Mouse (Mus musculus) kidney, postnatal 10 days (tissue): ENCODE measurements around the gene Tex38.
A peak's percentile ranks its signal among the peaks of the same experiment; 100 is the strongest.

Experiments
- DNase-seq: peaks from one replicate; pipeline ENCODE4 v3.0.0; 2021; ENCODE audit warnings: mixed read lengths

Gene Tex38

DNA sequence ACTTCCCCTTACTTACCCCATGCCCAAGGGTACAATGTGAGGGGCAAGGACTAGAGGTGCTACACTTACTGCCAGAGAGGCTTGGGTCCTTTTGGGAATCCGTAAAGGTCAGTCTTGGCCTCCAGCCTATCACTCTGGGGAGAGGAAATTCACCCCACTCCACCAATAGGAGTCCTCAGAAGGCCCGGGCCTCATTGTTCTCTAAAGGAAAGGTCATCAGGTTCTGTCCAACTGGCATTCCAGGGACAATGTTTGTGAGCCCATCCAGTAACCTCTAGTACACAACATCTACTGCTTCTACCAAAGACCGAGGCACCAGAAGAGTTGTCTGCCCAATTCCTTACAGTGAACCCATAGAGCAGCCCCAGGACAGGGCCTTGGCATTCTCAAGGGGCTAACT, at the start of gene Tex38:
Tex38 (minus strand) TSS at position 101 of the 400 bp plus-strand sequence.
- no peak for DNase-seq

DNA sequence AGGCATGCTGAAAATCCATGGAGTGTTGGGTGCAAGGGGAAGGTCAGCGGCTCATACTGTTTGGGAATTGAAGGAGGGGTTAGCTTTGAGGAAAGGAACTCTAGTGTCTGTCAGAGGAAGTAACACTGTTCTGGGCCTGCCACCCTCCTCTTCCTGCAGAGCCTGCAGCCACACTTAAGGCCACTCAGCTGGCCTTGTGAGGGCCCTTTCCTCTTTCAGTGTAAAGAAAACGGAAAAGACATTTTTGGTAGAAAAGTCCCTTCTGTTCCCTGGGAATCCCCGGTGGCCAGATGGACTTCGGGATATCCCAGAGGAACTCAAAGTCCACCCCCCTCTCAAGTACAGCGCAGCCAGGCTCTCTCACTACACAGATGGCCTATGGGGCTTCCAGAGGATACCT, 49.7 kb upstream of the Tex38 start:
- DNase-seq, result peak; percentile 35

DNA sequence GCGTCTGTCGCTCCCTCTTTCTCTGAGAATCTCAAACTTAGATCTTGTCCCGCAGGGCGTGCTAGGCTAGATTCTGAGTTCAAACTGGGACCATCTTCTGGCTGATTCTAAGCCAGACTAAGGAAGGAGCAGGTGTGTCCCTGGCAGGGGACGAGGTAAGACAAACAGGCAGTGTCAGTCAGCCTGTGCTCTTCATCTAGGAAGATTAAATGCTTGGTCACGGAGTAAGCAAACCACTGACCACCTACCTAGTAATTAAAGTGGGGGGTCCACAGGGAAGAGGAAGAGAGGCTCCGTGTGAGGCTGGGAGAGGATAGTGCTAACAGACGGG, 47.7 kb upstream of the Tex38 start:
- no peak for DNase-seq

DNA sequence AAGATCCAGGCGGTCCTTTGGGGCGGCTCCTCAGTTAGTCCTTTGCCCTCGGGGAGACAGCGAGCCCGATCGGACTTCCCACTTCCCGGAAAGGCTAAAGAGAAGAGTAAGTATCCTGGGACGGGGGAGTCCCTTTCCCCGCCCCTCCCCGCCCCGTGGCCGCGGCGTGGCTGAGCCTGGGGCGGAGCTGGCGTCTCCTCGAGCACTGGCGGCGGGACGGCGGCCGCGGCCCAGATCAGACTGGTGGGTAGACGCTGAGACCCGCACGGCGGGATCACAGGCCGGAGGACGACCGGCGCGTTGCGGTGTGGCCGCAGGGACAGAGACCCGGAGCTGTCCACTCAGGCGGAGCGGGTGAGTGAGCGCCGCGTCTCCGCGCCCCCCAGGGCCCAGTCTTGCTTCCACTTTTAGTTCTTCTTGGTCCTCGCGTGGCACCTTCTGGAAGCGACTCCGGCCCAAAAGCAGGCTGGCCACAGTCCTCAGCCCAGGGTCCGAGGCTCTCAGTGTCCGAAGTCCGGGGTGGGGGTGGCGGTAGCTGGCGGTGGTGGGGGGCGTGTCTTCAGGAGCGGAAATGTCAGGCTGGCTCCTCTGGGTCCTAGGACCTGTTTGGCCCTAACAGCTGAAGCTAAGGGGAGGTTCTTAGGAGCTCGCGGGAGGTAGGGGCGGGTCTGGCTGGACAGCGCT, 47.2 kb upstream of the Tex38 start, which contains the start of gene Mob3c:
Mob3c (plus strand) TSS at position 205 of the 684 bp plus-strand sequence.
- DNase-seq, result peak; percentile 89

DNA sequence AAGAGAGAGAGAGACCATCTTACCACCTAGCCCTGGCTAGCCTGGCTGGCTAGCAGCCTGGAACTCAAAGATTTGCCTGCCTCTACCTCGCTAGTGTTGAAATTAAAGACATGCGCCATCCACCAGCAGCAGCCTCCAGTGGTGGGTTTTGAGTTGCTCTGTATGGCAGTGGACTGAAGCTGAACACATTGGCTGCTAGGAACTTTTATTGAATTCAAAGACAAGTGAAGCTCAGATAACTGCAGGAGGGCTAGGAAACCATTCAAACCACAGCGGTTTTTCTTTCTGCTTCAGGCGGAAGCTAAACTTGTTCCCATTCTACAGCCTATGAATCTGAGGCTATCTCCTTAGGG, 46.7 kb upstream of the Tex38 start:
- DNase-seq, result no peak

DNA sequence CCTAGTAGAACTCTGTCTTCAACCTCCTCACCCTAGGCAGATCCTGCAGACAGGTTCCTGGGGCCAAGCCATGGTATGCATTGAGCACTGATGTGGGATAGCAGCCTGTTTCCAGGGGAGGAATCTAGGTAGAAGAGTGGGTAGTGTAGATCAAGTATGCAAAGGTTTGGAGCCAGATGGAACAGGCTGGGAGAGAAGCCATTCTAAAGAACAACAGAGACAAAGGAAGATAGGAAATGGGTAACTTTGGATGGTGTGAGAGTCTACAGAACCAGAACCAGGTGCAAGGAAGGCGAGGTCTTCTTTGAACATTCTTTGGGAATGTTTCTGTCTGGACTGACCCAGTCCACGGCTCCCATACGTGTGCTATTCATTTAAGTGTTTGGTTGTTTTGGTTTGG, 46.2 kb upstream of the Tex38 start:
- DNase-seq, result no peak

DNA sequence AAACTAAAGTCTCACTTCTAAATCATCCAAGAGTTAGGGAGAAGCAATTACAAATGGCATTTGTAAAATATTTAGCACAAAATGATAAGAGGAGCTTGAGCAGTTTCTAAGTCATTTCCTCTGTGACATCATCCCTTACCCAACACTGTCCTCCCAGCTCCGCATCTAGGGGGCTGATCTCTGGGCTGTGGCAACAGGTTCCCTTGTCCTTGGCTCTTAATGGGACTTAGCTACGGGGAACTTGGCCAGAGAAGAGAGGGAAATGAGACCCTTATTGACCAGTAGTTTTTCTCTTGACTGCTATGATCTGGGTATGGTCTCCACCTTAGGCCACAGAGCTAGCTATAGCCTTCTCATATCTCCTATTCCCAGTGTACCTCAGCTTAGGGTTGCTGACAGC, 44.5 kb upstream of the Tex38 start:
- no peak for DNase-seq

DNA sequence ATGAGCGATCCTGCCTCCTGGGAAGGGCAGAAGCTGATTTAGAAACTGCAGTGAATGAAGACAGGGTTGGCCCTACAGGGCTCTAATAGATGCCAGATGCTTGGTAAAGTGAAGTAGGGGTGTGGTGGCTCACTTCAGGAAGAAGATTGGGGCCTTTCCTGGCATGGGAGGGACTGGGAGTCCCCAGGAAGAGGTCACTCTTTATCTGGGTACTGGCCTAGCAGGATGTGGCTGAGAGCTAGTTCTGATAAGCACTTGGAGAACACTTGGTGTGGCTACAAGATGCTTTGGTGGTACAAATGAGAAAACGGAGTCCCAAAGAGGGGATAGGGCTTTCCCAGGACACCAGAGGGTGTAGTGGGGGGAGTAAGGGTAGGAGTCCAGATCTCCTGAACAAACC, 43.4 kb upstream of the Tex38 start:
- DNase-seq, result no peak

DNA sequence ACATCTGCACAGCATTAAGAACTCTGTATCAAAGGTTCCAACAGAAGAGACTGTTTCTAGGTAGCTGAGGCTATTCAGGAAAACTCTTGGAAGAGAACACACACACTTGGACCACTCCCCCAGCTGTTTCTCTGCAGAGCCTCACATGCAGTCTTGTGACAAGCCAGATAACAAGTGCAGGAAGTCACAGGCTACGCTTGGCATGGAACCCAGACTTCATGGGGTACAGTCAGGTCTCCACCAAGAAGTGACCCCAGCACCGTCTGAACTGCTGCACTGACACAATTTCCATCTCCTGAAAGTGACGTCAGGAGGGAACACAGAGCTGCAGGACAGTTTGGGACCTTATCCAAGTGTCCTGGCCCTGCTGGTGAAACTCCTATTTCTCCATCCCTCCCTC, 41.1 kb upstream of the Tex38 start:
- DNase-seq, result no peak

DNA sequence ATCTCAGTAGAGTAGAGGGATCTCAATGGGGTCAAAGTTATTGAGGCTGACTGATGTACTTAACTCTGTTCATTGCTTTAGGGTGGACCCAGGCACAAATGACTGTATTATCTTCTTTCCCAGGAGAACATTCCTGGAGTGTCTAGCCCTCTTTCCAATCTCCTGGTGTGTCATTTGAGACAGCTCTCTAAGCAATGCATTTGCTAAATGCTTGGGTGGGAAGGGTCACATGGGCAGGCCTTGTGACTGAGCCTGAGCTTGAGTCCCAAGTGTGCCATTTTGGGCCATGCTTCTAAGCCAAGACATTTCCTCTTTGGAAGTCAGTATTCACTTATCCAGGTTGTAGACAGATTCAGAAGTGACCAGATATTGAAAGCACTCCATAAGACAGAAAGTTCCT, 40.6 kb upstream of the Tex38 start:
- DNase-seq, result no peak

DNA sequence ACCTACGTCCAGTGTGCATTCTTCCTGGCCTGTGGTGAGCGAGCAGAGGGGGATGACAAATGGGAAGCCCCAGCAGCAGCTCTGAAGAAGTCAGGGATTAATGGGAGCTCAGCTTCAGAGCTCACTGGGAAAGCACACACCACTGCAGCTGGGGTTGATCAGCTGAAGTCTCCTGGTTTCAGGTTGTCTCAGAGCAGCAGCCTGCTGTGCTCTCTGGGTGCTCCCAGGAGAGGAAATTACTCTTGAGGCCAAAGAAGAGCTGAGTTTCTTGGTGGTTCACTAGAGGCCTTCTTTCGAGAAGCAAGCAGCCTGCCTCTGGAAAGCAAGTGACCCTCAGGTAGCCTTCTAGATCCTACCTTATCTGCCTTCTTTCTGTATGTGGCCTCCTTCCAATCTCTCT, 40.1 kb upstream of the Tex38 start:
- DNase-seq, result no peak

DNA sequence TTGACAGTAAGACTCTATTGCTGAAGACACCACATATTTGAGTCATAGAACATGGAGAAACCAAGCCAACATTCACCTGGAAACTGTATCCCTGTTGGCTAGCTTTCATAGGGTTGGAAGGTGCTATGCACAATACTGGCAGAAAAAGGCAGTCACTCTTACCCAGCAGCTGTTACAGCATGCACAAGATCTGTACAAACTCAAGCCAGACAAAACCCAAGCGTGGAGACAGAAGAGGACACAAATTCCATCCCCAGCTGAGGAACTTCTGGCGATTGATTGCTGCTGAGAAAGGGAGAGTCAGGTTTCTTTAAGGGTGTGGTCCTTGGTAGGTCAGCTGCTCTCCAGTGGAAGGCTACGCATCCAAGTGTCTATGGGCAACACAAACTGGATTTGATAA, 39.4 kb upstream of the Tex38 start:
- no peak for DNase-seq

DNA sequence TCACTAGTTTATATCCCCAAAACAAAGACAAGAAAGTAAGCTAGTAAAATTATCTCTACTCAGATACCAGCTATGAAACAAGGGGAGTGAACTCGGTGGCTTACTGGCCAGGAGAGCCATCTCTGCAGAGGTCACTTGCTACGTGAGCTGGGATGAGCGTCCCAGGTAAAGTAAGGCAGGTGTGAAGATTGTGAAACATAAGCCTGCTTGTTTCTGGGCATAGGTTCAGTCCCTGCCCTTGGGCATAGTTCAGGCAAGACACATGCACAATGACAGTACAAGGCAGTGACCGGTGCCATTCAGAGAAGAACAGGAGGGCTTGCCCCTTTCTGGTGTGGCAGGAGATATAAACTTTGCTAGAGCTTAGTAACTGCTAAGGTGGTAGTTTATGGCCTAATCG, 34.8 kb upstream of the Tex38 start:
- DNase-seq, result no peak

DNA sequence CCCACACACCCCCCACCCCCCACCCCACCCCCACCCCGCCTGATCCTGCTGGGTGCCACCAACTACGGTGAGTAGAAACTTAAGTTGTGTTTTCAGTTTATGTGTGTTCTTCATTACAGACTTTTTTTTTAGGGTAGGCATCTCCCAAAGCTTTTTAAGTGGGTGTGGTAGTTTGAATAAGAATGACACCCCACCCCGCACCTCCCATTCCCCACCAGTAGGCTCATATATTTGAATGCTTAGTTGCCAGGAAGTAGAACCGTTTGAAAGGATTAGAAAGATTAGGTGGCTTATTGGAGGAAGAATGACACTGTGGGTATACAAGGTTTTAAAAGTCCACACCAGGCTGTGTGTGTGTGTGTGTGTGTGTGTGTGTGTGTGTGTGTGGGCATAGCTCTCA, 31.5 kb upstream of the Tex38 start:
- DNase-seq, result no peak

DNA sequence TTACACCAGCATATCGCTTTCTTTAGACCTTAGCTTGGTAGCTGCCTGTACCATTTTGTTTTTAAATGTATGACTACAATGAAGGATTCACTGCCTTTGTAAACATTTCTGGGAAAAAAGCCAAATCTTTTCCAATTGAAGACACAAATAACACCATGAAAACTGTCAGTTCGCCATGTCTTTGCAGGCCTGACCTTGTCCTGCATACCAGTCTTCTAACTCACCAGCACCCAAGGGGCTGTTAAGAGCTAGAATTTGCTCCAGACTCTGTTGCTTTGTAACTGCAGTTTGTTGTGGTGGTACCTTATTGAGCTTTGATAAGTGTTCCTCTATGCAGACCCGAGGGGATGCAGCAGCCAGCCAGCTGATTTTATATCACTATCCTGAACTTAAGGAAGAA, 19.2 kb upstream of the Tex38 start:
- no peak for DNase-seq

DNA sequence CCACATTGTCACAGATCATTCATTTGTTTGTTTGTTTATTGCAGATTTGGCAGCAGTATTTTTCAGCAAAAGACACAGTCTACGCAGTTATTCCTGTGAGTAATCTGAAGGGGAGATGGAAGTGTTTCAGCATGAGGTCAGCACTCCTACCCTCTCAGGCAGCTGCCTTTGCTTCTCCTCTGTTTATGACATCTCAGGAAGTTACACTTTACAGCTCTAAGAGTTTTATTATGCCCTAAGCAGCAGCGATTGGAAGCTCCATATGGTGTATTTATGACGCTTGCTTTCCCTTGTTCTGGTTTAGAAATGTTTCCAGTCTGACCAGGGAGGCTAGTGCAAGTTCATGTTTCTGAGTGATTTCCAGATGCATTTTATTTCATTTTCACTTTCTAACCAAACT, 14.5 kb upstream of the Tex38 start:
- DNase-seq, result no peak

DNA sequence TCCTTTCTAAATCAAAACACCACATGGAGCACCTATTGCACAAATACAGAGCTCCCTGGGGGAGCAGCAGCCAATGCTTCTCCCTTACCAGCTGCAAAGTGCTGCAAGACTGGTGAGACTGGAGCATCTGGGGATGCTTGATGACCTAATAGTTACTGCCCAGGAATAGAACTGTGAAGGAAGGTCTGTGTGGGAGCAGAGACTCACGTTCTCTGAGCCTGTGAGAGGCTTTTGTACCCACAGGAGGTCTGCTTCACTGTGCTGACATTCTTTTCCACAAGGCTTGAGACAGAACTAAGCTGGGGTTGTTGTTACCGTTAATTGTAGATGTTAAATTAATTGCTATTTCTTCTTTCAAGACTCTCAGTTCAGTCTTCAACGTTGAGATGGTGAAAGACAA, 10.0 kb upstream of the Tex38 start:
- DNase-seq, result no peak

DNA sequence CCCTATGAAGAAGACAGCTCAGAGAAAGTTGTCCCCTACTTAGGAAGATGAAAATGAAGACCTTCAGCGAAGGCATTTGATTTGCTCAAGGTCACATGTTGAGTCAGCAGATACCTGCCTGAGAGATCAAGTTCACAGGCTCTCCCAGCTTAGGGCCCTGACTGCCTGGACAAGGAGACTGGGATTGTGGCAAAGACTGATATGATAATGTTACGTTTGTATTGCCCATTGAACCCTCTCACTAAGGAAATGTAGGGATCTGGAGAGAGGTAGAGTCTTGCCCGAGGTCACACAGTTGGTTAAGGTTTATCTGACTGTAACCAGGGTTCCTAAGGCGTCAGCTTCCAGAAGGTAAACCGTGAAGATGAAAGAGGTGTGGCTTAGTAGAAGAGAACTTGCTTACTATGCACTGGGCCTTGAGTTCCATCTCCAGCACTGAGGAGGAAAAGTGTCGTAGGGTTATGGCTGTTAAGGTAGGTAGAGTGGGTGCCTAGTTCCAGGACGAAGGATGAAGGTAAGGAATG, 4.8 kb upstream of the Tex38 start:
- no peak for DNase-seq

DNA sequence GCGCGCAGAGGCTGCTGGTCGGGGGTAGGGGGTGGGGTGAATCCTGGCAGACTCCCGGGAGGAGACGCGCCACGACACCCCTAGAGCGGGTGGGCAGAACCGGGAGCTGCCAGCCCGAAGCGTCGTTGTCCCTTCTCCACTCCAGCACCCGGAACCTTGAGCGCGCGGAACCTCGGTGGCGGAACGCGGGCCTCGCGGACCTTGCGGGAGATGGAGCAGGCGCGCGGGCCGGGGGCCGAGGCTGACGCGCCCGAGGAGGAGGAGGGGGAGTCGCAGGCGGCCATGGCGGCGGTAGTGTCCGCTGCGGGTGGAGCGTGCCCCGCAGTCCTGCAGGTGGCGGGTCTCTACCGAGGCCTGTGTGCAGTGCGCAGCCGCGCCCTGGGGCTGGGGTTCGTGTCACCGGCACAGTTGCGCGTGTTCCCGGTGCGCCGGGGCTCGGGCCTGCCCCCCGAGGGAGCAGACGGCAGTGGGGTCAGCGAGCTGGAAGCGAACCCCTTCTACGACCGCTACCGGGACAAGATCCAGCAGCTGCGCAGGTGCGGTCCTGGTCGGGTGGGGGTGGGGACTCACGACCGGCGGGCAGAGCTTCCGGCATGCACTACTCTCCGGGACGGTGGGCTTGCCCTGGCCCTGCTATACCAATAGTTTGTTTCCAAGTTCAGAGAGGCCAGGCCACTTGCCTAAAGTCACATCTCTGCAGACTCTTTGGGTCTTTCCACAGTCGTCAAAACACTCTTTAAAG, 4.1 kb upstream of the Tex38 start, which contains the start of gene Atpaf1:
Atpaf1 (plus strand) TSS at position 44 of the 742 bp plus-strand sequence.
- peak; percentile 84 for DNase-seq

DNA sequence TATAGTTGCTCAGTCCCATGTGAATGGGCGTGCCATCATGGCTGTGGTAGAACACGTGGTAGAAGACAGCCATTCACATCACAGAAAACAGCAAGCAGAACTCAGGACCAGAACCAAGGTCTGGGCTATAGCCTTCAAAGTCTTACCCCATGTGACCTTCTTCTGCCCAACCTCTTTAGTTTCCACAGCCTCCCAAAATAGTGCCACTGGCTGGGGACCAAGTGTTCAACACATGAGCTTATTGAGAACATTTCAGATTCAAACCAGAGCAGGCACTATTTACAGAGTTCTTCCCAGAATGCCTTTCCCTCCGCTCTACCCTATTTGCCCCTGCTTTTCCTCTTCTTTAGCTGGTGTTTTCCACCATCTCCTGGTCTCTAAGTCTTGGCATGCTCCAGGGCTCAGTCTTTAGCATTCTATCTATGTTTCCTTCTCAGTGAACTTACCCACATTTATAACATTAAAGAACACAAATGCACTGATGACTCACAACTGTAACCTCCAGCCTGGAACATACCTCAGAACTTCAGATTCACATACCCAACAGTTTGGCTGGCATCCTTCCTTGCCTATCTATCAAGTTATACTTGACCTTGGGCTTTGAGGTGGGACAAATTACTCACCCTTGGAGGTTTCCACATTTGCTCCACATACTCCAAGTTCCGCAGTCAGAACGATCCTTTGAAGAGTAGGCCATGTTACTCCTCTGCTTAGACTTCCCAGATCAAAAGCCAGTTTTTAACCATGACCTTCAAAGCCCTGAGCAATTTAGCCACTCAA, 1.4 kb upstream of the Tex38 start:
- no peak for DNase-seq

DNA sequence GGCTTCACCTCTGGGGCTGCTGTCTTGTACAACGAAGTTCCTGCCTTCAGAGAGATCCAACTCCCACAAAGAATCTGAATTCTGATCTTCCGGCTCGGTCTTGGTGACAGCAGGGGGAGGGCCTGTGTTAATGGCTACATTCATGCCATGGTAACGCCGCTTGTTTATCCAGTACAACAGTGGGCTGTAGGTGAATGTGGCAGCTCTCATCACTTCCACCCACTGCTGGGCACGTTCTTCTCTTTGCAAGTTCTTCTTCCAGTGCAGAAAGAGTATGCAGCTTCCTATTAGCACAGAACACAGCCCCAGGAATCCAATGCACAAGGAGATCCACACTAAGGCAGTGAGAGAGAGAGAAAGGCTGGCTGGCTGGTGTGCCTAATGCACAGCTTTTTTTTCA, 549 bp downstream of the Tex38 start:
- no peak for DNase-seq

DNA sequence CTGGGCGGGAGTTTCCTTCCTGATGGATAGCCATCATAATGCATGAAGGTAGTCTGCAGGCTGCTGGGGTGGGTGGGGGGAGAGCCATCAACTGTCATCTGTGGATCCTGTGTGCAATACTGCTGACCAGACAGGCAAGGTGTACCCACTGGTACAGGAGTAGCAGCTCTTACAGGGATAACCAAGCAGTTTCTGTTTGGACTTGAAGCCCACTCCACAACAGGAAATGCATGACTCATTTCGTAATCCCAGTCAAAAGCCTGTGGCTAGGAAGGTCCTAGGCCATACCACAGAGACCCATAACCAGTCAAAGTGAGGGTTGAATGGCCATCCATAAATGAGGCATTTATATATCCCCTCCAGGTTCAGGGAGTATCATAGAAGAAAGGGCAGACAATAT, 3.2 kb downstream of the Tex38 start:
- no peak for DNase-seq

DNA sequence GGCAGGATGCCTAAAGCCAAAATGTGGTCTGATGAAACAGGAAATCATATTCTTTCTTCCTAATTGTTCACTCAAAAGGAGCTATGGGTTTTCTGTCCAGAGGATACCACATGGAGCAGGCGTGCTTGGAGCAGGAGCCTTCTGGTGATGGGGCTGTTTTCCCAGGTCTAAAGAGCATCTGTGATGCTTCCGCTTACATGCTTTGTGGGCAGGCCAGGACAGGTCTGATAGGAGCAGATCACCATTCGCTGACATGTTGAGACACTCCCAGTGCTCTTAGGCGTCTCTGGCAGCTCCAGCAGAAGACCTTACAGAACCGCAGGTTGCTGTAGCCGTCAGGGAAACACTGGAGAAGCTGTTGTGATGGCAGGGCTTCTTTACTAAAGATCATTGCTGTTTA, 5.8 kb downstream of the Tex38 start:
- no peak for DNase-seq
